Mouse (Mus musculus) forebrain, embryonic 14.5 days (tissue): Measurements from ENCODE around the gene Tspan18. TPM values are rescaled to one million over a fixed set of nuclear protein-coding genes. Genes with fewer than 3 reads are reported as not detected.

Experiments used
- ATAC-seq: fragments of 200-750 bp; cut with Nextera tagmentation; 2 replicates; pipeline ENCODE4 v1.8.0; 2017; ENCODE audit warnings: mild to moderate bottlenecking, moderate library complexity
- DNase-seq: peaks from one replicate; pipeline ENCODE4 v3.0.0-alpha.2; 2015; ENCODE audit warnings: low spot score
- H3K27ac ChIP-seq: fragments of 300-500 bp; sonication (generic); 2 replicates; pipeline ENCODE4 v1.5.1; 2014; ENCODE audit warnings: low read depth, mild to moderate bottlenecking, control low read depth, low read length, moderate library complexity
- H3K27me3 ChIP-seq: fragments of 300-500 bp; sonication (generic); replicated peaks from 2 replicates; pipeline ENCODE4 v1.6.1; 2014; ENCODE audit warnings: low read length, control low read depth, mixed read lengths; ENCODE audit not compliant: control insufficient read depth, insufficient read depth
- H3K36me3 ChIP-seq: fragments of 300-500 bp; sonication (generic); 2 replicates; pipeline ENCODE4 v1.6.1; 2014; ENCODE audit warnings: low read length, control low read depth; ENCODE audit not compliant: control insufficient read depth, insufficient read depth
- H3K4me1 ChIP-seq: fragments of 300-500 bp; sonication (generic); 2 replicates; pipeline ENCODE4 v1.6.1; 2014; ENCODE audit warnings: antibody characterized with exemption, low read length, control low read depth; ENCODE audit not compliant: control insufficient read depth, insufficient read depth
- H3K4me2 ChIP-seq: fragments of 300-500 bp; sonication (generic); 2 replicates; pipeline ENCODE4 v1.6.1; 2014; ENCODE audit warnings: mild to moderate bottlenecking, control low read depth, low read length
- H3K4me3 ChIP-seq: fragments of 300-500 bp; sonication (generic); 2 replicates; pipeline ENCODE4 v1.5.1; 2014; ENCODE audit warnings: low read depth, low read length, control low read depth
- H3K9ac ChIP-seq: fragments of 300-500 bp; sonication (generic); 2 replicates; pipeline ENCODE4 v1.6.1; 2014; ENCODE audit warnings: mild to moderate bottlenecking, low read length, control low read depth, moderate library complexity
- H3K9me3 ChIP-seq: fragments of 300-500 bp; sonication (generic); replicated peaks from 2 replicates; pipeline ENCODE4 v1.6.1; 2016; ENCODE audit warnings: low read length, control low read depth, mixed read lengths; ENCODE audit not compliant: control insufficient read depth
- WGBS: fragments of 180-500 bp; shearing (Covaris S2); extraction: QIAGEN DNeasy Blood & Tissue Kit; methylation state at CpG from one replicate; pipeline ENCODE4 v1.1.7; 2014; 5-methylcytosine and 5-hydroxymethylcytosine counted together
- polyA plus RNA-seq: library from polyadenylated mRNA; unstranded; fragments of >200 nt; fragmentation: Nextera tagmentation; extraction: Ambion mirVana; gene quantifications from 2 replicates; pipeline ENCODE4 v1.2.1, GENCODE M21; 2014

Tspan18 gene
- polyA plus RNA-seq, 1 experiment from 2014 or later: 15.6 TPM

DNA sequence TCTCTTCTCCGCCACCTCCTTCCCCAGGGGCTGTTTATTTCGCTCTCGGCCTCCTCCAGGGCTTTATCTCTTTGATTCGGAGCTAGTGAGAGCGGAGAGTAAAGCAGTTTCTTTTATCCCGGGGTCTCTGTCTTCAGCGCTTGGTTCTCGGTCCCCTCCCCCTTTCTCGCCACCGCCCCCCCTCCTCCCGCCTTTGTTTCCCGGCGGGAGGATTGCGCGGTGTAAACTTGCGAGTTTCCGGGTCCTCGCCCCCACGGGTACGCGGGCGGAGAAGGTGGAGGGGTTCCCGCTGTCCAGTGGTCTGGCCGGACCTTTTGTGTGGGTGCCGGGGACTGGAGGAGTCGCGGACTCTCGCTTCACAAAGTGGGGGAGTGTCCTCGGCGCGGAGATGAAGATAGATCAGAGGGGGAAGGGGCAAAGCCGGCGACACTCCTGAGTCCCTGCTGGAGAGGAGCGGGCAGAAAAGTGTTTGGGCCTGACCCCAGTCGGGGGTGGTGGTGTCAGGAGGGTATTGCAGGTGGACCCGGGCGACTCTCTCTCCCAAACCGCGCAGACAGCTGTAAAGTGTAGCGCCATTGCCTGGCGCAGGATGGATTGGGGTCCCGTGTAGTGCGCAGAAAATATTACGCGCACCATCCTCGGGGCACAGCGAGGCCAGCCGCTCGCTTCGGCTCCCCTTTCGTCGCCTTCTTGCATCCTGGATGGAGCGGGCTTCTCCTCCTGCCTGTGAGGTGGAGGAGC is 146.1 kb downstream of the Tspan18 start:
- peaks cover 30% of the 10 kb centered on the region for H3K4me1 ChIP-seq

DNA sequence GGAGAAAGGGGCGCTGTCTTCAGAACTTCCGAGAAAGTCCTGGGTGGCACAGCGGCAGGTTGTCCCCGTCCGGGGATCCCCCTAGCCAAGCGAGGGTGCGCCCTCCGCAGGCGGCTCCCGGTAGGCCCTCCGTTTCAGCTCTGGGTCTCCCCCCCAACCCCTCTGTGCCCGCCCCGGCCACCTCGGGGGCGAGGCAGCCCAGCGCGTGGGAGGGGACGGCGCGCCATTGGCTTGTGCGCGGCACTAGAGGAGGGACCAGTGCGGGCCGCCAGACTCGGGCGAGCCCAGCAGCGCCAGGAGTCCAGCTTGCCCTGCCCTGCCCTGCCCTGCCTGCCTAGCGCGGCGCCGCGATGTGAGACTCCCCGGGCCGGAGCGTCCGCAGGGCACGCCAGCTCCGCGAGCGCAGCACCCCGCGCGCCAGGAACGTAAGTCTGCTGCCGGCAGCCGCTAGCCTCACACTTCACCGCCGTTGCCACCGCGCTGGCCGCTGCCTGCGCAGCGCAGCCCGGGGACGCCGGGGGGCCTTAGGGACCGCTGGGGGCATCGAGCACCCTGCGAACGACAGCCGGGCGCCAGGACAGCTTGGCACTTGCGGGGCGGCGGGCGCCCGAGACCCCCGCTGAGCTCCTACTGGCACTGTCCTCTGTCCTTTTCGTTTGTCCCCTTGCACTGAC is 146.8 kb downstream of the Tspan18 start, which contains the start of gene Trp53i11:
TSS of gene Trp53i11 (plus strand) at position 226 of the 674 bp plus-strand sequence.
- peak within 1 kb of the TSS; percentile 90 for H3K27ac ChIP-seq
- no peaks in the 10 kb centered on the region for H3K9me3 ChIP-seq
- peak; percentile 91 for DNase-seq
- H3K4me3 ChIP-seq: peak within 1 kb of the TSS; percentile 90
- under 1% methylated on average over 67 of the region's 69 CpGs for WGBS
- ATAC-seq: peak; percentile 90
- peak within 1 kb of the TSS; percentile 81 for H3K4me2 ChIP-seq
- H3K9ac ChIP-seq: peak within 1 kb of the TSS; percentile 92
- H3K4me1 ChIP-seq: peaks cover 25% of the 10 kb centered on the region
- H3K27me3 ChIP-seq: no peaks in the 10 kb centered on the region
- H3K36me3 ChIP-seq: no peaks in the 10 kb centered on the region

More for the DNA sequence above, 146.1 kb downstream of the Tspan18 start:
- WGBS: under 1% methylated on average over 53 of the region's 53 CpGs
- H3K27me3 ChIP-seq: no peaks in the 10 kb centered on the region
- peak overlapping the region; percentile 92 for H3K9ac ChIP-seq
- peak; percentile 67 for DNase-seq
- peak overlapping the region; percentile 81 for H3K4me2 ChIP-seq
- H3K36me3 ChIP-seq: no peaks in the 10 kb centered on the region
- ATAC-seq: peak; percentile 25
- H3K9me3 ChIP-seq: no peaks in the 10 kb centered on the region
- H3K27ac ChIP-seq: peak overlapping the region; percentile 90
- H3K4me3 ChIP-seq: peak overlapping the region; percentile 90

DNA sequence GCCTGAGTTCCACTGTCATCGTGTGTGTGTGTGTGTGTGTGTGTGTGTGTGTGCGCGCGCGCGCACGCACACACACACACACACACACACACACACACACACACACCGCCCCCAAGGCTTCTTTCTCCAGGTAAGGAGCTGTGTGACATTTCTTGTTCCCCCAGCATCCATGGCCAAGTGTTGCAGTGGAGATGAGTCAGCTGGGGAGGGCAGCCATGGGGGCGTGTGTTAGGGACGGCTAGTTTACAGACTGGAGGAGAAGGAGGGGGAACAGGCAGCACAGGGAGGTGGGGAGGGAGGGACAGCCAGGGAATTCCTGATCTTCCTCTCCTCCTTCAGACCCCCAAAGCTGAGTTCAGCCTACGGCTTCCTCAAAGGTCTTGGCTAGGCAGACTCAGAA is 151.4 kb downstream of the Tspan18 start:
- H3K9ac ChIP-seq: no peak overlapping the region

DNA sequence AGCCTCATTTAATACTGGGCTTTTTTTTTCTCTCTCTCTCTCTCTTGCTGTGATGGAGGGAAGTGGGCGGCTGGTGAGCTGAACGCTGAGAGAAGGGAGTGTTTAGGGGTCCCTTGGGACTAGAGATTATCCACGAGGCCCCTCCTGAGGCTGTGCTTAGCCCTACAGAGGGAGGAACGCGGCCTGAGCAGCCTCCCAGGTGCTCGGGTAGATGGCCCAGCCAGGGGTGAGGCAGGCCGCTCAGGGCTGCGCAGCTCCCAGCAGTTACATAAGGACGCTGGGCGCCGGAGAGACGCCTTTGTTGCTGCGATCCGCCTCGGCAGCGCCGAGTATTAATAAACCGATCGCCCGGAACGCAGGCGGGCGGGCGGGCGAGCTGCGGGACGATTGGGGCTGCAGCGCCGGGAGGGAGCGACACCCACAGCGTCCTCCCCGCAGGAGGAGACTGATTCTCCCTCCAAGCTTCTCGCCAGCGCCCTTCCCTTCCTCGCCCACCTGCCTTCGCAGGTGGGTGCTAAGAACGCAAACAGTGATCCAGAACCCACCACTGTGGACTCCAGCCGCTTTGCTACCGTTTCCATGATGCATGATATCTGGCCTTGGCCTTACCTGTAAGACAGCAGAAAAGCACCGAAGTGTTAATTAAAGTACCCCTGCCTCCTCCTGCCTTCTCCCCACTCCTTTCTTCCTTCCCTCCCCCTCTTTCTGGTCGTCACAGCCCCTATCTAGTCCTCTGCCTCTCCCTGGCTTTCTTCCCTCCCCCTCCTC is 154.0 kb downstream of the Tspan18 start:
- no peaks in the 10 kb centered on the region for H3K27me3 ChIP-seq
- ATAC-seq: peak; percentile 11; the same call in 1 of the 2 replicates

More for the DNA sequence above, 151.4 kb downstream of the Tspan18 start:
- Histone ChIP-seq H3K27me3 (no peaks in the 10 kb centered on the region), H3K4me1 (peaks cover 14% of the 10 kb centered on the region), H3K9me3 (no peaks in the 10 kb centered on the region), H3K4me2 (no peak overlapping the region), H3K27ac (no peak overlapping the region), H3K4me3 (no peak overlapping the region), H3K36me3 (no peaks in the 10 kb centered on the region)
- ATAC-seq: no peak
- WGBS: 72% methylated on average over 8 of the region's 11 CpGs
- DNase-seq: no peak

DNA sequence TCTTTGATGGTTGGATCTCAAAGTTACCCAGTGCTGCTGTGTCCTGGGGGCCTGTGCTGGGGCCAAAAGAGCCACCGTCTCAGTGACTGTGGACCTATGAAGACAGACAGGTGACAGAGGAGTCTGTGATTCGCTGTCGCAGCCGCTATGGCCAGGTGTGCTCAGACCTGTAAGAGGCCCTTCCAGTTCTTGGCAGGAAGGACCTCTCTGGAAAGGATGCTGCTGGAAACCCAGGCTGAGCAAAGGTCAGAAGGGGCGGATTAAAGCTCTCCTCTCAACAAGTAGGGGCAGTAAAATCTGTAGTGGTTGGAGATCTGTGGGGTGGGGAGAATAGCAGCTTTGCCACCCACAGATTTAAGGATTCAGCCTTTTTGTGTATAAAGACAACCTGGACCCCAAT is 154.7 kb downstream of the Tspan18 start:
- ATAC-seq (no peak), DNase-seq (no peak)
- Histone ChIP-seq H3K9ac (peak overlapping the region; percentile 77; the same call in 1 of the 2 replicates), H3K9me3 (no peaks in the 10 kb centered on the region), H3K4me3 (no peak overlapping the region), H3K27ac (no peak overlapping the region), H3K4me2 (peak overlapping the region; percentile 63), H3K27me3 (no peaks in the 10 kb centered on the region), H3K36me3 (no peaks in the 10 kb centered on the region), H3K4me1 (peaks cover 32% of the 10 kb centered on the region)
- WGBS: 60% methylated on average over 5 of the region's 5 CpGs

More for the DNA sequence above, 154.0 kb downstream of the Tspan18 start:
- H3K9me3 ChIP-seq: no peaks in the 10 kb centered on the region
- WGBS: 2% methylated on average over 41 of the region's 41 CpGs
- H3K4me2 ChIP-seq: peak overlapping the region; percentile 63
- H3K36me3 ChIP-seq: no peaks in the 10 kb centered on the region
- peaks cover 32% of the 10 kb centered on the region for H3K4me1 ChIP-seq
- H3K27ac ChIP-seq: peak overlapping the region; percentile 63
- H3K9ac ChIP-seq: peak overlapping the region; percentile 77
- H3K4me3 ChIP-seq: peak overlapping the region; percentile 22
- peak; percentile 65 for DNase-seq

DNA sequence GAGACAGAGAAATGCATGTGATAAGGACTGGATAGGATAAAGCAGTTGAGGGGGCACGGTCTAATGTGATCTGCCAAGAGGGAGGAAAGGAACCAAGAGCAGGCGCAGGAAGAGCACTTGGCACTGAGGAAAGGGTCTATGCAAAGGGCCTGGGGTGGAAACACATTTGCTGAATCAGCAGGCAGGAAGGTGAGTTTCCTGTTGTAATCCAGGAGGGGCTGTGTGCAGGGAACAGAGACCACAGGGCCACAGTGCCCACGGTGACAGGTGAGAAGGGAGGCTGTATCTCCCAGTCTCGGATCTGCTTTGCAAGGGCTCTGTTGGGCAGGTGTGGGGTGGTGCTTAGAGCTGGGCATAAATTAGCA is 156.0 kb downstream of the Tspan18 start:
- H3K4me1 ChIP-seq: peaks cover 39% of the 10 kb centered on the region
- WGBS: 81% methylated on average over 4 of the region's 4 CpGs
- peak overlapping the region; percentile 89; the same call in 1 of the 2 replicates for H3K27ac ChIP-seq

DNA sequence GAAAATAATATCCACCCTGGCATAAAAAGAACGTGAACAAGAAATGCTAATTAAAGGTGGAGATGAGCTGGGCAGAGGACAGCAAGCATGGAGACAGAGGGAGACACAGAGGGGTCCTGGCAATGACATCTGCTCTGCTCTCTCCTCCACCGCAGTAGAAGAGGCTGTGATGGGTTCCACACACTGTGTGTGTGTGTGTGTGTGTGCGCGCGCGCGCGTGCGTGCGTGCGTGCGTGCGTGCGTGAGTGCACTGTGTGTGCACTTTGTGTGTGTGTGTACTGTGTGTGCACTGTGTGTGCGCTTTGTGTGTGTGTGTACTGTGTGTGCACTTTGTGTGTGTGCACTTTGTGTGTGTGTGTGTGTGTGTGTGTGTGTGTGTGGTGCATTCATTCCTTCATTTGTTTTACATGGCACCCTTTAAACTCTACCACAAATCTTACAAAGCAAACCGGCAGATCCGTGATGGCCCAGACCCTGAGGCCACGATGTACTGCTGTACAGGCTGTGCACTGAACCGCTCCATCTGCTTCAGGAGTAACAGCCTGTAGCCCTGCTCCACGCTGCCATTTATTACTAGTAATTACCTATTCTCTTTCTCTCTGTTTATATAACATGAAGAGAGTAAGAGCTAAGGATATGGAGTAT is 156.5 kb downstream of the Tspan18 start:
- peak; percentile 65 for DNase-seq
- H3K4me2 ChIP-seq: no peak overlapping the region; the same call in 1 of the 2 replicates
- 70% methylated on average over 20 of the region's 20 CpGs for WGBS
- H3K9me3 ChIP-seq: no peaks in the 10 kb centered on the region
- no peaks in the 10 kb centered on the region for H3K36me3 ChIP-seq
- peak; percentile 21; the same call in 1 of the 2 replicates for ATAC-seq
- H3K4me1 ChIP-seq: peaks cover 39% of the 10 kb centered on the region
- H3K27ac ChIP-seq: peak overlapping the region; percentile 89
- H3K27me3 ChIP-seq: no peaks in the 10 kb centered on the region
- H3K9ac ChIP-seq: no peak overlapping the region
- no peak overlapping the region for H3K4me3 ChIP-seq

More for the DNA sequence above, 156.0 kb downstream of the Tspan18 start:
- Histone ChIP-seq H3K27me3 (no peaks in the 10 kb centered on the region), H3K36me3 (no peaks in the 10 kb centered on the region), H3K9ac (no peak overlapping the region), H3K9me3 (no peaks in the 10 kb centered on the region), H3K4me2 (no peak overlapping the region), H3K4me3 (no peak overlapping the region)
- ATAC-seq (no peak), DNase-seq (no peak)
